Mouse (Mus musculus): ENCODE results near the gene Ehbp1. TPM values are rescaled to one million over a fixed set of nuclear protein-coding genes. Genes with fewer than 3 reads are reported as not detected.

Ehbp1 gene
- polyA plus RNA-seq, 1 experiment: 32.5 TPM

GRCm38 (mm10) chr11:22286885-22287512 lies 55.1 kb downstream of the Ehbp1 start:
- peak; percentile 95 to 98 for DNase-seq (ENCODE audit: extremely low spot score in 1 of 2, low spot score in 1 of 2)

- peak in 1 of 2 experiments; percentile 17 for DNase-seq (ENCODE audit: extremely low spot score in 1 of 2, low spot score in 1 of 2)
Observed at GRCm38 (mm10) chr11:22286371-22286872, 55.7 kb downstream of the Ehbp1 start.

GRCm38 (mm10) chr11:22276656-22277055 lies 65.4 kb downstream of the Ehbp1 start:
- DNase-seq (ENCODE audit: extremely low spot score in 1 of 2, low spot score in 1 of 2): no peak

GRCm38 (mm10) chr11:22274144-22274543 lies 67.9 kb downstream of the Ehbp1 start:
- no peak for DNase-seq (ENCODE audit: extremely low spot score in 1 of 2, low spot score in 1 of 2)

- DNase-seq (ENCODE audit: extremely low spot score in 1 of 2, low spot score in 1 of 2): no peak
Observed at GRCm38 (mm10) chr11:22273378-22273777, 68.7 kb downstream of the Ehbp1 start.

- DNase-seq (ENCODE audit: extremely low spot score in 1 of 2, low spot score in 1 of 2): no peak
Observed at GRCm38 (mm10) chr11:22271889-22272288, 70.2 kb downstream of the Ehbp1 start.

- DNase-seq (ENCODE audit: extremely low spot score in 1 of 2, low spot score in 1 of 2): no peak
Observed at GRCm38 (mm10) chr11:22269643-22270042, 72.4 kb downstream of the Ehbp1 start.

- DNase-seq (ENCODE audit: extremely low spot score in 1 of 2, low spot score in 1 of 2): no peak
Observed at GRCm38 (mm10) chr11:22269173-22269572, 72.9 kb downstream of the Ehbp1 start.

GRCm38 (mm10) chr11:22267014-22267413 lies 75.1 kb downstream of the Ehbp1 start:
- DNase-seq (ENCODE audit: extremely low spot score in 1 of 2, low spot score in 1 of 2): no peak

- no peak for DNase-seq (ENCODE audit: extremely low spot score in 1 of 2, low spot score in 1 of 2)
Observed at GRCm38 (mm10) chr11:22255418-22255817, 86.7 kb downstream of the Ehbp1 start.

- DNase-seq (ENCODE audit: extremely low spot score in 1 of 2, low spot score in 1 of 2): no peak
Observed at GRCm38 (mm10) chr11:22249363-22249762, 92.7 kb downstream of the Ehbp1 start.

GRCm38 (mm10) chr11:22247736-22248135 lies 94.4 kb downstream of the Ehbp1 start:
- DNase-seq (ENCODE audit: extremely low spot score in 1 of 2, low spot score in 1 of 2): no peak

- no peak for DNase-seq (ENCODE audit: extremely low spot score in 1 of 2, low spot score in 1 of 2)
Observed at GRCm38 (mm10) chr11:22247069-22247468, 95.0 kb downstream of the Ehbp1 start.

GRCm38 (mm10) chr11:22235558-22235957 lies 106.5 kb downstream of the Ehbp1 start:
- DNase-seq (ENCODE audit: extremely low spot score in 1 of 2, low spot score in 1 of 2): no peak

- peak in 1 of 2 experiments; percentile 16 for DNase-seq (ENCODE audit: extremely low spot score in 1 of 2, low spot score in 1 of 2)
Observed at GRCm38 (mm10) chr11:22234739-22235138, 107.4 kb downstream of the Ehbp1 start.

- no peak for DNase-seq (ENCODE audit: extremely low spot score in 1 of 2, low spot score in 1 of 2)
Observed at GRCm38 (mm10) chr11:22230906-22231305, 111.2 kb downstream of the Ehbp1 start.

- peak in 1 of 2 experiments; percentile 80 for DNase-seq (ENCODE audit: extremely low spot score in 1 of 2, low spot score in 1 of 2)
Observed at GRCm38 (mm10) chr11:22225619-22226018, 116.5 kb downstream of the Ehbp1 start.

- no peak for DNase-seq (ENCODE audit: extremely low spot score in 1 of 2, low spot score in 1 of 2)
Observed at GRCm38 (mm10) chr11:22218222-22218621, 123.9 kb downstream of the Ehbp1 start.

- no peak for DNase-seq (ENCODE audit: extremely low spot score in 1 of 2, low spot score in 1 of 2)
Observed at GRCm38 (mm10) chr11:22216941-22217340, 125.2 kb downstream of the Ehbp1 start.

GRCm38 (mm10) chr11:22206611-22207010 lies 135.5 kb downstream of the Ehbp1 start:
- DNase-seq (ENCODE audit: extremely low spot score in 1 of 2, low spot score in 1 of 2): peak; percentile 9 to 65

GRCm38 (mm10) chr11:22206191-22206590 lies 135.9 kb downstream of the Ehbp1 start:
- no peak for DNase-seq (ENCODE audit: extremely low spot score in 1 of 2, low spot score in 1 of 2)

- DNase-seq (ENCODE audit: extremely low spot score in 1 of 2, low spot score in 1 of 2): no peak
Observed at GRCm38 (mm10) chr11:22203413-22203812, 138.7 kb downstream of the Ehbp1 start.

- DNase-seq (ENCODE audit: extremely low spot score in 1 of 2, low spot score in 1 of 2): no peak
Observed at GRCm38 (mm10) chr11:22201125-22201524, 141.0 kb downstream of the Ehbp1 start.

All from frontal cortex, adult 2 months (tissue).